Mouse (Mus musculus) embryonic facial prominence, embryonic 13.5 days (tissue): ENCODE measurements around the gene Mapk10. TPM values are rescaled to one million over a fixed set of nuclear protein-coding genes. Genes with fewer than 3 reads are reported as not detected.
"Not testable (repeated sequence)": the region's sequence is repeated elsewhere in the genome, so short reads cannot be mapped to it uniquely, and the experiment has no call there.

Source experiments
- ATAC-seq: fragments of 200-750 bp; cut with Nextera tagmentation; 2 replicates; pipeline ENCODE4 v1.8.0; 2017; ENCODE audit warnings: low read depth; ENCODE audit not compliant: insufficient number of reproducible peaks, insufficient read depth, low FRiP score, low TSS enrichment
- H3K27ac ChIP-seq: fragments of 300-500 bp; sonication (generic); 2 replicates; pipeline ENCODE4 v1.5.1; 2015; ENCODE audit warnings: moderate library complexity, mild to moderate bottlenecking, inconsistent platforms
- H3K27me3 ChIP-seq: fragments of 300-500 bp; sonication (generic); 2 replicates; pipeline ENCODE4 v1.6.1; 2015; ENCODE audit warnings: mild to moderate bottlenecking, inconsistent platforms
- H3K36me3 ChIP-seq: fragments of 300-500 bp; sonication (generic); 2 replicates; pipeline ENCODE4 v1.6.1; 2015; ENCODE audit warnings: mild to moderate bottlenecking, inconsistent platforms
- H3K4me1 ChIP-seq: fragments of 300-500 bp; sonication (generic); 2 replicates; pipeline ENCODE4 v1.6.1; 2015; ENCODE audit warnings: inconsistent platforms
- H3K4me2 ChIP-seq: fragments of 300-500 bp; sonication (generic); 2 replicates; pipeline ENCODE4 v1.6.1; 2015; ENCODE audit warnings: moderate library complexity, mild to moderate bottlenecking, inconsistent platforms
- H3K4me3 ChIP-seq: fragments of 300-500 bp; sonication (generic); 2 replicates; pipeline ENCODE4 v1.5.1; 2015; ENCODE audit warnings: mild to moderate bottlenecking, inconsistent platforms
- H3K9ac ChIP-seq: fragments of 300-500 bp; sonication (generic); 2 replicates; pipeline ENCODE4 v1.6.1; 2015; ENCODE audit warnings: mild to moderate bottlenecking, inconsistent platforms
- H3K9me3 ChIP-seq: fragments of 300-500 bp; sonication (generic); 2 replicates; pipeline ENCODE4 v1.6.1; 2016; ENCODE audit warnings: inconsistent platforms
- WGBS: fragments of 180-500 bp; shearing (Covaris S2); methylation state at CpG from one replicate; pipeline ENCODE4 v1.1.7; 2015; ENCODE audit warnings: mixed read lengths; 5-methylcytosine and 5-hydroxymethylcytosine counted together
- polyA plus RNA-seq: library from polyadenylated mRNA; unstranded; fragments of >200 nt; fragmentation: Nextera tagmentation; extraction: Ambion mirVana; gene quantifications from 2 replicates; pipeline ENCODE4 v1.2.1, GENCODE M21; 2015

Gene Mapk10
- polyA plus RNA-seq, 1 experiment from 2014 or later = 2.4 TPM

GRCm38 (mm10) chr5:102947061-102947711 is 263.9 kb downstream of the Mapk10 start:
- Histone ChIP-seq H3K4me2 (no peak overlapping the region), H3K4me1 (0 out of 2 replicates have a peak, but pooled peaks cover 5% of the 10 kb centered on the region), H3K27me3 (no peaks in the 10 kb centered on the region), H3K9ac (0 out of 2 replicates have a peak overlapping the region, but pooled peaks have one; percentile 11), H3K36me3 (no peaks in the 10 kb centered on the region), H3K9me3 (no peaks in the 10 kb centered on the region), H3K27ac (no peak overlapping the region), H3K4me3 (no peak overlapping the region)
- no peak for ATAC-seq
- WGBS = 57% methylated on average over 8 of the region's 8 CpGs

- no peak overlapping the region for H3K9ac ChIP-seq
- no peak overlapping the region for H3K4me2 ChIP-seq
- no peaks in the 10 kb centered on the region for H3K36me3 ChIP-seq
- 0 out of 2 replicates have a peak, but pooled peaks cover 5% of the 10 kb centered on the region for H3K4me1 ChIP-seq
- H3K27ac ChIP-seq = no peak overlapping the region
- H3K4me3 ChIP-seq = no peak overlapping the region
- no peaks in the 10 kb centered on the region for H3K9me3 ChIP-seq
- ATAC-seq = no peak
- H3K27me3 ChIP-seq = no peaks in the 10 kb centered on the region
- WGBS = 89% methylated on average over 8 of the region's 8 CpGs
Measured at GRCm38 (mm10) chr5:102946625-102947024, 264.5 kb downstream of the Mapk10 start.

- H3K27ac ChIP-seq, H3K9me3 ChIP-seq, H3K4me2 ChIP-seq, H3K27me3 ChIP-seq, H3K4me1 ChIP-seq, H3K9ac ChIP-seq, H3K4me3 ChIP-seq, H3K36me3 ChIP-seq, ATAC-seq: not testable (repeated sequence)
- WGBS = 83% methylated on average over 17 of the region's 17 CpGs
Measured at GRCm38 (mm10) chr5:102943864-102944630, 267.1 kb downstream of the Mapk10 start.

- Histone ChIP-seq H3K36me3 (no peaks in the 10 kb centered on the region), H3K9ac (no peak overlapping the region), H3K4me1 (0 out of 2 replicates have a peak, but pooled peaks cover 6% of the 10 kb centered on the region), H3K4me3 (no peak overlapping the region), H3K4me2 (peak overlapping the region; percentile 39), H3K27me3 (no peaks in the 10 kb centered on the region), H3K27ac (peak overlapping the region; percentile 69; the same call in 1 of the 2 replicates), H3K9me3 (no peaks in the 10 kb centered on the region)
- WGBS = 26% methylated on average over 6 of the region's 6 CpGs
- 0 out of 2 replicates have a peak, but pooled peaks have one; percentile 43 for ATAC-seq
Measured at GRCm38 (mm10) chr5:102930161-102930560, 281.0 kb downstream of the Mapk10 start.

GRCm38 (mm10) chr5:102926786-102927185 is 284.3 kb downstream of the Mapk10 start:
- Histone ChIP-seq H3K4me2 (no peak overlapping the region), H3K9me3 (no peaks in the 10 kb centered on the region), H3K27ac (no peak overlapping the region), H3K4me1 (0 out of 2 replicates have a peak, but pooled peaks cover 6% of the 10 kb centered on the region), H3K36me3 (no peaks in the 10 kb centered on the region), H3K4me3 (no peak overlapping the region), H3K27me3 (no peaks in the 10 kb centered on the region), H3K9ac (no peak overlapping the region)
- no peak for ATAC-seq
- WGBS = 75% methylated on average over 5 of the region's 5 CpGs

- Histone ChIP-seq H3K36me3 (no peaks in the 10 kb centered on the region), H3K9me3 (no peaks in the 10 kb centered on the region), H3K27me3 (no peaks in the 10 kb centered on the region), H3K4me3 (no peak overlapping the region), H3K27ac (no peak overlapping the region), H3K4me2 (no peak overlapping the region), H3K4me1 (no peaks in the 10 kb centered on the region), H3K9ac (no peak overlapping the region)
- no peak for ATAC-seq
- WGBS = 80% methylated on average over 2 of the region's 2 CpGs
Measured at GRCm38 (mm10) chr5:102920199-102920598, 290.9 kb downstream of the Mapk10 start.

GRCm38 (mm10) chr5:102905441-102906211 is 305.5 kb downstream of the Mapk10 start:
- ATAC-seq = no peak
- Histone ChIP-seq H3K36me3 (no peaks in the 10 kb centered on the region), H3K9ac (no peak overlapping the region), H3K4me1 (peaks cover 3% of the 10 kb centered on the region; the same call in 1 of the 2 replicates), H3K9me3 (no peaks in the 10 kb centered on the region), H3K27ac (no peak overlapping the region), H3K4me2 (no peak overlapping the region), H3K4me3 (no peak overlapping the region), H3K27me3 (no peaks in the 10 kb centered on the region)
- WGBS = 66% methylated on average over 13 of the region's 13 CpGs

- Histone ChIP-seq H3K9me3 (no peaks in the 10 kb centered on the region), H3K27me3 (no peaks in the 10 kb centered on the region), H3K4me3 (no peak overlapping the region), H3K9ac (no peak overlapping the region), H3K4me1 (peaks cover 3% of the 10 kb centered on the region; the same call in 1 of the 2 replicates), H3K4me2 (no peak overlapping the region), H3K36me3 (no peaks in the 10 kb centered on the region), H3K27ac (no peak overlapping the region)
- 85% methylated on average over 12 of the region's 12 CpGs for WGBS
- ATAC-seq = no peak
Measured at GRCm38 (mm10) chr5:102904066-102904465, 307.1 kb downstream of the Mapk10 start.

- H3K9me3 ChIP-seq = no peaks in the 10 kb centered on the region
- H3K27ac ChIP-seq = no peak overlapping the region
- ATAC-seq = no peak
- H3K4me2 ChIP-seq = no peak overlapping the region
- no peaks in the 10 kb centered on the region for H3K27me3 ChIP-seq
- H3K4me1 ChIP-seq = peaks cover 3% of the 10 kb centered on the region; the same call in 1 of the 2 replicates
- WGBS = 95% methylated on average over 9 of the region's 9 CpGs
- peaks cover 3% of the 10 kb centered on the region for H3K36me3 ChIP-seq
- H3K9ac ChIP-seq = no peak overlapping the region
- no peak overlapping the region for H3K4me3 ChIP-seq
Measured at GRCm38 (mm10) chr5:102903487-102903886, 307.6 kb downstream of the Mapk10 start.

GRCm38 (mm10) chr5:102901176-102901575 is 310.0 kb downstream of the Mapk10 start:
- Histone ChIP-seq H3K36me3 (peaks cover 15% of the 10 kb centered on the region), H3K9me3 (no peaks in the 10 kb centered on the region)
- WGBS = 74% methylated on average over 5 of the region's 5 CpGs

GRCm38 (mm10) chr5:102899680-102900215 is 311.4 kb downstream of the Mapk10 start:
- ATAC-seq = no peak
- H3K4me2 ChIP-seq = no peak overlapping the region
- no peak overlapping the region for H3K9ac ChIP-seq

More at GRCm38 (mm10) chr5:102901176-102901575, 310.0 kb downstream of the Mapk10 start:
- ATAC-seq = no peak
- Histone ChIP-seq H3K4me2 (no peak overlapping the region), H3K4me3 (no peak overlapping the region), H3K27me3 (no peaks in the 10 kb centered on the region), H3K4me1 (no peaks in the 10 kb centered on the region), H3K9ac (no peak overlapping the region), H3K27ac (no peak overlapping the region)

More at GRCm38 (mm10) chr5:102899680-102900215, 311.4 kb downstream of the Mapk10 start:
- Histone ChIP-seq H3K4me1 (no peaks in the 10 kb centered on the region), H3K4me3 (no peak overlapping the region), H3K36me3 (peaks cover 15% of the 10 kb centered on the region), H3K27me3 (no peaks in the 10 kb centered on the region), H3K9me3 (no peaks in the 10 kb centered on the region), H3K27ac (no peak overlapping the region)
- 72% methylated on average over 6 of the region's 6 CpGs for whole genome bisulfite sequencing
